Mouse (Mus musculus) liver, adult 2 months (tissue): ENCODE results near the gene Tcf7l1. TPM values are rescaled to one million over a fixed set of nuclear protein-coding genes. Genes with fewer than 3 reads are reported as not detected.
A peak's percentile ranks its signal among the peaks of the same experiment; 100 is the strongest.

Source experiments
- DNase-seq: peaks from one replicate; pipeline ENCODE4 v3.0.0-alpha.2; 2011; ENCODE audit warnings: low read depth, low spot score; ENCODE audit errors: extremely low read depth
- H3K27ac ChIP-seq: fragments of 200-500 bp; replicated peaks from 2 replicates; pipeline ENCODE4 v1.5.1; 2012; ENCODE audit warnings: low read depth, mild to moderate bottlenecking, control low read depth, inconsistent platforms, low read length; ENCODE audit not compliant: insufficient read depth
- H3K27me3 ChIP-seq: fragments of 200-500 bp; 2 replicates; pipeline ENCODE4 v1.6.1; 2012; ENCODE audit warnings: mild to moderate bottlenecking, moderate library complexity, low read length, inconsistent platforms; ENCODE audit not compliant: control insufficient read depth, insufficient read depth
- H3K36me3 ChIP-seq: fragments of 200-500 bp; 2 replicates; pipeline ENCODE4 v1.6.1; 2012; ENCODE audit warnings: low read length, inconsistent platforms; ENCODE audit not compliant: control insufficient read depth, insufficient read depth
- H3K4me1 ChIP-seq: fragments of 200-500 bp; 2 replicates; pipeline ENCODE4 v1.6.1; 2011; ENCODE audit warnings: low read length; ENCODE audit not compliant: control insufficient read depth, insufficient read depth
- H3K4me3 ChIP-seq: fragments of 200-500 bp; 2 replicates; pipeline ENCODE4 v1.5.1; 2011; ENCODE audit warnings: low read depth, mild to moderate bottlenecking, control low read depth, low read length, moderate library complexity; ENCODE audit not compliant: insufficient read depth
- H3K79me2 ChIP-seq: fragments of 200-500 bp; 2 replicates; pipeline ENCODE4 v1.6.1; 2012; ENCODE audit warnings: inconsistent platforms, mild to moderate bottlenecking, low read length, moderate library complexity; ENCODE audit not compliant: control insufficient read depth, insufficient read depth
- H3K9ac ChIP-seq: fragments of 200-500 bp; 2 replicates; pipeline ENCODE4 v1.6.1; 2012; ENCODE audit warnings: low read depth, mild to moderate bottlenecking, control low read depth, inconsistent platforms, low read length
- CTCF ChIP-seq: fragments of 200-500 bp; IDR thresholded peaks from 2 replicates; pipeline ENCODE4 v1.5.1; 2011; ENCODE audit warnings: low read depth, low read length, control low read depth
- POLR2A ChIP-seq: fragments of 200-500 bp; IDR thresholded peaks from 2 replicates; pipeline ENCODE4 v1.6.1; 2011; ENCODE audit warnings: low read length, control low read depth; ENCODE audit not compliant: insufficient read depth; ENCODE audit errors: extremely low read depth
- WGBS: fragments of 180-500 bp; shearing (Covaris S2); methylation state at CpG from one replicate; pipeline ENCODE4 v1.1.7; 2018; 5-methylcytosine and 5-hydroxymethylcytosine counted together
- polyA plus RNA-seq: library from polyadenylated mRNA; depleted of rRNA; stranded (reverse); fragments of >200 nt; gene quantifications from 2 replicates; pipeline ENCODE4 v1.2.3, GENCODE M21; 2012
- total RNA-seq: library from RNA; depleted of rRNA; stranded (reverse); fragments of >200 nt; gene quantifications from 2 replicates; pipeline ENCODE4 v1.2.3, GENCODE M21; 2014

The Tcf7l1 gene
- total and polyA plus RNA-seq, 2 experiments, result 0.92 to 6.9 TPM

DNA sequence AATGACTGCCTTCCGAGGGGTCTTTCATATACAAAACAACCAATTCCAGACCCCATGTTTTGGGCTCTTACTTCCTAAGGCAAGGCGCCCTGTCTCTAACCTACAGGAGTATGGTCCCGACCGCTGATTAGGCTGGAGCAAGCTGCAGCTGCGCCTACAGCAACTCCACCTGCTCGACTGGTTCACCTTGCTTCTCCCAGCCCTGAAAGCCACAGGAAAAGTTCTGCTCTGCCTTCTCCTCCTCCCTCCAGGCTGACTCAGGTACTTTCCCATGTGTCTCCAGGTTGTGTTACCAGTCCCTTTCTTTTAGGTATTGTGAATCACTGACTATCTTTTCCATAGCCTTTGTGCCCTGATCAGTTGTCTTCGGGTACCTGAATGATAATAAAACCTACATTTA lies 5.8 kb upstream of the Tcf7l1 start:
- Histone ChIP-seq H3K9ac (no peak overlapping the region), H3K27me3 (no peaks in the 10 kb centered on the region), H3K79me2 (no peaks in the 10 kb centered on the region), H3K4me1 (no peaks in the 10 kb centered on the region), H3K27ac (no peak overlapping the region), H3K4me3 (no peak overlapping the region), H3K36me3 (no peaks in the 10 kb centered on the region)
- no peak for DNase-seq
- TF ChIP-seq POLR2A, result no peak
- TF ChIP-seq CTCF, result no peak
- 73% methylated on average over 7 of the region's 7 CpGs for WGBS

DNA sequence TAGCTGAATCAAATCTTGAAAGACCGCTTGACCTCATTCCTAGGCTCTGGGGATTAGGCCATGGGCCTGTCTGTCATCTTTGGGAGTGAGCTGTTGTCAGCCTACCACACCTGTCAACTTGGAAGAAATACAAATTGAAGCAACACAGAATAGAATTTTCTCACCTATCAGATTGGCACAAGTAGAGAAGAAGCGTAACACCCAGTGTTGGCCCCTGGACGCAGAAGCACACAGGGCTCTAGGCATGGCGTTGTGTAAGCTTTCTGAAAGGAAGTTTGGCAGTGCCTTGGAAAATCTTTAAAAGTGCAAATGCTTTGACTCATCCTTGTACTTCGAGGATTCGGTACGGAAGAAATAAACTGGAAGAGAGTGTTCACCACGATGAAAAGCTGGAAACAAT lies 3.6 kb upstream of the Tcf7l1 start:
- Histone ChIP-seq H3K79me2 (no peaks in the 10 kb centered on the region), H3K4me3 (no peak overlapping the region), H3K9ac (no peak overlapping the region), H3K27me3 (no peaks in the 10 kb centered on the region), H3K4me1 (no peaks in the 10 kb centered on the region), H3K36me3 (no peaks in the 10 kb centered on the region), H3K27ac (no peak overlapping the region)
- WGBS, result 91% methylated on average over 8 of the region's 8 CpGs
- no peak for TF ChIP-seq POLR2A
- TF ChIP-seq CTCF, result no peak
- no peak for DNase-seq

DNA sequence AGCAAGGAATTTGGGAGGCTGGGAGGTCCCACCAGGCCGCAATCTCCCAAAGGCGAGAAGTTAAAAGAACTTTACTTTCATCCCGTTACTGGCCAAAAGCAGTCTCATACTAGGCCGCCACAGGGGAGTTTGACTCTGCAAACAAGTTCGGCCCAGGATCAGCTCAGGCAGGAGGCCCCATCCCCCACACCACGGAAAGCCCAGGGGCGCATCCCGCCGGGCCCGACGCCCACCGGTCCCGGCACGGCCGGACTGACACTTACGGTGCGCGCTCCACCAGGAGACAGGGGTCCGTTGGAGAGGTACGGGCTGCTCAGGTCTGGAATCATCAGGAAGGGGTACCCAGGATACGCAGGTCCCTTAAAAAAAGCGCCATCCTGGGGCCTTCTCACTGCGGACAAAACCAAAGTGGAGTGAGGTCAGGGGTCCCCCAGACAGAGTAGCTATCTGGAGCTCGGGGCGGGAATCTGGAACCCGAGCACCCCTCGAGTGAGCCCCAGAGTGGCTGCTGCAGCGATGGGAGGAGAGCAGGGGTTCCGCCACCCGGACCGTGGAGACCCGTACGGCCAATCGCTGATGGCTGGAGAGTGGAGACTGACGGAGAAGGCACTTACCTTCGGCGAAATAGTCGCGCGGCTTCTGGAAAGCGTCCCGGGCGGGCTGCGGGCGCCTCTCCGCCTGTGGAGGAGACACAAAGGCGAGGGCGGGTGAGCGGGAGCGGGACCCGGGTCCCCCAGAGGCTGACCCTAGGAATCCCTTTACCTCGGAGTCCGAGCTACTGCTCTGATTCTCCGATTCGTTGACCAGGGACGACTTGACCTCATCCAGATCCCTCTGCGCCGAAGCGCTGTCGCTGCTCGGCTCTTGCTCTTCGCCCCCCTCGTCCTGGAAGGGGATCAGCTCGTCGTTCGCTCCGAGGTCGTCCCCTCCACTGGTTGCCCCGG lies 834 bp downstream of the Tcf7l1 start:
- H3K27ac ChIP-seq, result peak overlapping the region; percentile 54
- no peaks in the 10 kb centered on the region; the same call in 1 of the 2 replicates for H3K79me2 ChIP-seq
- DNase-seq, result peak; percentile 20
- 2% methylated on average over 69 of the region's 69 CpGs for WGBS
- H3K9ac ChIP-seq, result peak overlapping the region; percentile 94
- TF ChIP-seq POLR2A (no peak), CTCF (no peak)
- no peaks in the 10 kb centered on the region for H3K27me3 ChIP-seq
- no peaks in the 10 kb centered on the region for H3K4me1 ChIP-seq
- H3K36me3 ChIP-seq, result no peaks in the 10 kb centered on the region
- peak overlapping the region; percentile 77 for H3K4me3 ChIP-seq

DNA sequence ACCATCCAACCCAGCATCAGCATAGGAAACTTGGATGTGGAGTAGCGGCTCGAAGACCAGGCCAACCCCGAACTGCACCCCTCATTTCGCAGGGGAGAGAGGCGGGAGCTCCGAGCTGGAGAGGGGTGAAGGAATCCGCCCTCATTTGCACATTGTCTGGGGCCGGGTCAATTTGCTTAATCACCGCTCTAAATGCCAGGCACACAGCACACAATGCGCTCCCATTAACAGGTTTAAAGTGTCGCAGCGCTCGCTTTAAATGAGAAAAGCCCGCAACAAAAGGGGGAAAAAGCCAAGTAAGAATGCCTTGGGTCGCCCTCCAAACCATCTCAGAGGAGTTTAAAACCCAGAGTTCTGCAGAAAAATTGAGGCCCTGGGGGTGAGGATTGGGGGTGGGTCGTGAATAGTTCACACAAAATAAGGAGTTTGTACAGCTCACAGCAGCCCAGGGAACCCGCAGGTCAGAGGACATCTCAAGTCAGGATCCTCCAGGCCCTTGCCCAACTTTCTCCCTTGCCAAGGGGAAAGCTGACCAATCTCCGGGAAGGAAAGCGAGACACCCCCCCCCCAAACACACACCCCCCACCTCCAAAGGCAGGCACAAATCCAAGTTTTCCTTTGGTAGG lies 1.6 kb downstream of the Tcf7l1 start:
- Histone ChIP-seq H3K27ac (no peak overlapping the region), H3K4me3 (peak overlapping the region; percentile 77), H3K9ac (peak overlapping the region; percentile 94), H3K79me2 (no peaks in the 10 kb centered on the region; the same call in 1 of the 2 replicates), H3K27me3 (no peaks in the 10 kb centered on the region), H3K4me1 (no peaks in the 10 kb centered on the region), H3K36me3 (no peaks in the 10 kb centered on the region)
- 60% methylated on average over 19 of the region's 19 CpGs for WGBS
- no peak for DNase-seq
- no peak for TF ChIP-seq CTCF
- TF ChIP-seq POLR2A, result no peak

DNA sequence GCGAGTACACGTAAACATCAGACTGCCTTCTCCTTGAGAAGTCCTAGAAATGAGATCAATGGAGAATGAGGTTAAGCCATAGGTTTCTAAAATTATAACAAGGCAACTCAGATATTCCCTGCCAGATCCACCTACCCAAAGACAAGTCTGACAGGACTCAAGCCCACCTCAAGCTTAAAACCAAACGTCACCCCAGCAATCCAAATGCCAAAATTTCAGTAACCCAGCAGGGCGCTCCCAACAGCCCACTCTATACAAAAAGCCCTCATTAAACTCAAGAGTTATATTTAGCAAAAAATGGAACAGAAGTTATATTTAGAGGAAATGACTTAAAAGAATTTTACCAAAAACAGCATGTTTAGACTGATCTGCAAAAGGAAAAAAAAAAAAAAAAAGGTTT lies 5.3 kb downstream of the Tcf7l1 start:
- 97% methylated on average over 4 of the region's 4 CpGs for WGBS
- H3K27ac ChIP-seq, result no peak overlapping the region

More for the DNA sequence above, 5.3 kb downstream of the Tcf7l1 start:
- no peak for DNase-seq
- TF ChIP-seq CTCF, result no peak
- TF ChIP-seq POLR2A, result no peak
- Histone ChIP-seq H3K9ac (no peak overlapping the region), H3K4me3 (no peak overlapping the region), H3K4me1 (0 out of 2 replicates have a peak, but pooled peaks cover 1% of the 10 kb centered on the region), H3K79me2 (no peaks in the 10 kb centered on the region; the same call in 1 of the 2 replicates), H3K27me3 (no peaks in the 10 kb centered on the region), H3K36me3 (no peaks in the 10 kb centered on the region)
